8 mouse cellular contexts compared by ENCODE assay signal in the genomic region with DNA sequence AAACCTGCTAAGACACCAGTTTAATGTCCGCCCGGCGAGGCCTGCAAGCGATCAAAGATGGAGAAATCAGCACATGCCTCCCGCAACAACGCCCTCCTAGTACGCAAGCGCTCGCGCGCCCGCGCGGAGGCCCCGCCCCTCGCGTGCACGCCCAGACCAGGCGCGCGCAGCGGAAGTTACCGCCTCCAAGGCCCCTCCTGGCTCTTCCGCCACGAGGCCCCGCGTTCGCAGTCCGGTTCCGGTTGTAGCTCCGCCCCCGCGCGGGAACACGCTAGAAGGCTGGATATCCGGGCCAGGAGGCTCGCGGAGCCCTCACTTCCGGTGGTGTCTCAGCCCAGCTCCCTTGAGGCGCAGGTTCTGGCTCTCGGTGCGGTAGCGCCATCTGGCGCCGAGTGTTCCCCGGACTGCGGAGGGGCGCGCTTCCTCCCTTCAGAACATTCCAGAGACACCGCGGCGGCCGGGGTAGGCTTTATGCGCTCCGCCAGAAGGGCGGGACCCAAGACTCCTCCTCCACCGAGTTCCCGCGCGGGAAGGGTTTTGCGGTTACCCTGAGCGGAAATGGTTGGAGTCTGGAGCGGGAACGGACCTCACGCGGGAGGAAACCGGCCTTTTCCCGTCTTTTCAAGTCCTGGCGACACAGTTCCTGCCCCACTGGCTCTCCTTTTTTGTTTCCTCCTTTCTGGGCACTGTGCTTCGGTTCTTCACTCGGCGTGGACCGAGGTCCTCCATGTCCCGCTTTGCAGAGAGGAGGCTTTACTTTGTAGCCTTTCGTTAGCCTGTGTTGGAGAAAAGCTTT. TPM values are rescaled to one million over a fixed set of nuclear protein-coding genes. Genes with fewer than 3 reads are reported as not detected.
A peak's percentile ranks its signal among the peaks of the same experiment; 100 is the strongest.
DNase-seq lines count a peak whose midpoint lies in the region; ATAC-seq lines count a peak whose summit lies in the region.

No protein-coding gene starts in this region.

- DNase-seq in adipocyte (ENCODE audit: low spot score) = peak; percentile 100
- peak; percentile 99 for DNase-seq in embryo, embryonic 10 days (ENCODE audit: low spot score)
- peak; percentile 99 for DNase-seq in gastrocnemius, postnatal 10 days
- peak; percentile 99 to 100 for DNase-seq in left cerebral cortex, postnatal 10 days (ENCODE audit: extremely low spot score in 1 of 2, low spot score in 2 of 2)
- peak; percentile 100 for DNase-seq in right cerebral cortex, postnatal 25 days
- DNase-seq in urinary bladder, postnatal 4 days (ENCODE audit: low spot score in 2 of 2) = peak; percentile 99 to 100

- intact Hi-C loops in left cerebral cortex, postnatal 10 days (cut with DNase I) = loop anchor here (2.0 to 10.0 kb wide), 5 partner anchors 226 to 694 kb away; no protein-coding TSS in a partner anchor

- peak; percentile 93 for ATAC-seq in inflammation-experienced regulatory T-cells, adult 6 months
- peak; percentile 96 for ATAC-seq in megakaryocyte-erythroid progenitor cell, adult 5-6 weeks (replicated peaks; ENCODE audit: low FRiP score, low TSS enrichment, poor library complexity, severe bottlenecking)

RNA-seq across cellular contexts. Expression of a gene that starts 59.4 kb away (rescaled TPM):
- 1 to 10 TPM; 3.0 to 3.1 TPM for total RNA-seq in gastrocnemius, postnatal 10 days (2021)
- polyA plus RNA-seq in inflammation-experienced regulatory T-cells, adult 6 months (2017; shearing (Covaris generic)) = not detected
- total RNA-seq in left cerebral cortex, postnatal 10 days (2021) = 1 to 10 TPM in 1 of 2 experiments, not detected in 1; 1.3 TPM
- total RNA-seq in megakaryocyte-erythroid progenitor cell, adult 5-6 weeks (2014; fragmentation: Nextera tagmentation) = not detected in 2 replicates
- total RNA-seq in megakaryocyte-erythroid progenitor cell, adult 5-6 weeks (2017) = not detected in 2 replicates

Comparison
In these comparisons a context has a peak if more than half of its experiments do, and no peak if none do; other contexts are left out.
1. Peak in every context shown above with its lines: DNase-seq and ATAC-seq.